Mouse (Mus musculus): ENCODE measurements at regions not wholly inside any gene's neighbourhood (a gene's known extent, or its start where the extent isn't known, plus 50 kb on each side); places are given as distances from the start of the nearest gene placed in this dataset.

GRCm38 (mm10) chr3:57203418-57203817 lies 98.4 kb downstream of the Tm4sf1 start:
- TF ChIP-seq CTCF (IDR thresholded peaks at IDR 0.05; ENCODE audit: low read depth, low read length) (no peak), POLR2A (IDR thresholded peaks at IDR 0.05; ENCODE audit: insufficient read depth, low read length) (no peak)

All from ES-Bruce4 (cell line).